Mouse (Mus musculus) MEL (cell line): ENCODE data around the gene Pym1. TPM values are rescaled to one million over a fixed set of nuclear protein-coding genes. Genes with fewer than 3 reads are reported as not detected.
"Not testable (repeated sequence)": the region's sequence is repeated elsewhere in the genome, so short reads cannot be mapped to it uniquely, and the experiment has no call there.

Experiments used
- DNase-seq: peaks from one replicate; pipeline ENCODE4 v3.0.0; 2011; ENCODE audit warnings: low read depth, low spot score
- H3K27ac ChIP-seq: 2 replicates; pipeline ENCODE4 v1.5.1; 2012; ENCODE audit warnings: low read depth, mild to moderate bottlenecking, control low read depth, low read length, moderate library complexity; ENCODE audit not compliant: control insufficient read depth
- H3K27me3 ChIP-seq, 2 experiments: fragments of 150-350 bp in 1 of 2; sonication (generic) in 1 of 2; 2 replicates each; pipeline ENCODE4 v1.6.1; 2012; ENCODE audit warnings: low read length in 2 of 2, mild to moderate bottlenecking in 2 of 2, improper control_type of control experiment in 1 of 2, moderate library complexity in 1 of 2; ENCODE audit not compliant: insufficient read depth in 2 of 2, control insufficient read depth in 1 of 2
- H3K36me3 ChIP-seq, 2 experiments: 2 replicates each; pipeline ENCODE4 v1.6.1; 2012 to 2014; ENCODE audit warnings: low read length in 2 of 2, improper control_type of control experiment in 1 of 2, inconsistent platforms in 1 of 2, mild to moderate bottlenecking in 1 of 2; ENCODE audit not compliant: insufficient read depth in 2 of 2, control insufficient read depth in 1 of 2
- H3K4me1 ChIP-seq, 2 experiments: fragments of 150-350 bp in 1 of 2; sonication (generic) in 1 of 2; 2 replicates each; pipeline ENCODE4 v1.6.1; 2012; ENCODE audit warnings: low read length in 2 of 2, improper control_type of control experiment in 1 of 2, mild to moderate bottlenecking in 1 of 2; ENCODE audit not compliant: insufficient read depth in 2 of 2, control insufficient read depth in 1 of 2
- H3K4me3 ChIP-seq, 2 experiments: fragments of 150-350 bp in 1 of 2; sonication (generic) in 1 of 2; 2 replicates each; pipeline ENCODE4 v1.5.1; 2012; ENCODE audit warnings: low read depth in 2 of 2, low read length in 2 of 2, mild to moderate bottlenecking in 2 of 2, moderate library complexity in 2 of 2, control low read depth in 1 of 2, improper control_type of control experiment in 1 of 2; ENCODE audit not compliant: control insufficient read depth in 1 of 2, insufficient read depth in 1 of 2
- H3K79me2 ChIP-seq: 2 replicates; pipeline ENCODE4 v1.6.1; 2012; ENCODE audit warnings: mild to moderate bottlenecking, low read length, moderate library complexity; ENCODE audit not compliant: control insufficient read depth, poor library complexity, insufficient read depth
- H3K9ac ChIP-seq: 2 replicates; pipeline ENCODE4 v1.6.1; 2012; ENCODE audit warnings: low read depth, mild to moderate bottlenecking, control low read depth, low read length, moderate library complexity; ENCODE audit not compliant: control insufficient read depth, poor library complexity, severe bottlenecking
- H3K9me3 ChIP-seq: fragments of 150-350 bp; sonication (generic); replicated peaks from 2 replicates; pipeline ENCODE4 v1.6.1; 2012; ENCODE audit warnings: mild to moderate bottlenecking, low read length, improper control_type of control experiment, moderate library complexity; ENCODE audit not compliant: insufficient read depth
- CTCF ChIP-seq, 3 experiments: IDR thresholded peaks in 2 of 3; conservative IDR thresholded peaks in 1 of 3; 2 replicates each; pipeline ENCODE4 v1.5.1; 2011 to 2012; ENCODE audit warnings: low read length in 3 of 3, low read depth in 2 of 3, mild to moderate bottlenecking in 2 of 3, improper control_type of control experiment in 1 of 3, inconsistent platforms in 1 of 3, mixed read lengths in 1 of 3, moderate library complexity in 1 of 3; ENCODE audit not compliant: control insufficient read depth in 1 of 3, insufficient read depth in 1 of 3, poor library complexity in 1 of 3, severe bottlenecking in 1 of 3
- E2F4 ChIP-seq: IDR thresholded peaks from 2 replicates; pipeline ENCODE4 v1.6.1; 2011; ENCODE audit warnings: low read depth, low read length, improper control_type of control experiment, borderline replicate concordance
- ETS1 ChIP-seq: IDR thresholded peaks from 2 replicates; pipeline ENCODE4 v1.6.1; 2012; ENCODE audit warnings: low read depth, mild to moderate bottlenecking, inconsistent platforms, low read length, improper control_type of control experiment, moderate library complexity
- GATA1 ChIP-seq: IDR thresholded peaks from 2 replicates; pipeline ENCODE4 v1.6.1; 2011; ENCODE audit warnings: low read depth, low read length, improper control_type of control experiment
- JUND ChIP-seq: IDR thresholded peaks from 2 replicates; pipeline ENCODE4 v1.6.1; 2011; ENCODE audit warnings: low read depth, mild to moderate bottlenecking, improper control_type of control experiment, low read length
- MAFK ChIP-seq: IDR thresholded peaks from 2 replicates; pipeline ENCODE4 v1.6.1; 2011; ENCODE audit warnings: low read depth, mild to moderate bottlenecking, low read length, improper control_type of control experiment, borderline replicate concordance
- MAX ChIP-seq: IDR thresholded peaks from 2 replicates; pipeline ENCODE4 v1.6.1; 2011; ENCODE audit warnings: low read length, improper control_type of control experiment
- MAZ ChIP-seq: IDR thresholded peaks from 2 replicates; pipeline ENCODE4 v1.6.1; 2012; ENCODE audit warnings: low read depth, mild to moderate bottlenecking, inconsistent platforms, low read length, improper control_type of control experiment
- POLR2A ChIP-seq, 2 experiments: IDR thresholded peaks; 2 replicates each; pipeline ENCODE4 v1.6.1; 2011 to 2012; ENCODE audit warnings: low read length in 2 of 2, mild to moderate bottlenecking in 2 of 2, control low read depth in 1 of 2, improper control_type of control experiment in 1 of 2, low read depth in 1 of 2, moderate library complexity in 1 of 2; ENCODE audit not compliant: control insufficient read depth in 1 of 2, insufficient read depth in 1 of 2, poor library complexity in 1 of 2
- POLR2AphosphoS2 ChIP-seq: IDR thresholded peaks from 2 replicates; pipeline ENCODE4 v1.6.1; 2011; ENCODE audit warnings: low read length, improper control_type of control experiment
- POLR2AphosphoS5 ChIP-seq: IDR thresholded peaks from 2 replicates; pipeline ENCODE4 v1.6.1; 2012; ENCODE audit warnings: low read depth, borderline replicate concordance, mild to moderate bottlenecking, inconsistent platforms, low read length, moderate library complexity, mixed read lengths
- RAD21 ChIP-seq: IDR thresholded peaks from 2 replicates; pipeline ENCODE4 v1.6.1; 2011; ENCODE audit warnings: mild to moderate bottlenecking, low read depth, low read length, improper control_type of control experiment
- RCOR1 ChIP-seq: IDR thresholded peaks from 2 replicates; pipeline ENCODE4 v1.6.1; 2012; ENCODE audit warnings: low read depth, mild to moderate bottlenecking, inconsistent platforms, low read length, improper control_type of control experiment
- SIN3A ChIP-seq: IDR thresholded peaks from 2 replicates; pipeline ENCODE4 v1.6.1; 2012; ENCODE audit warnings: low read length, improper control_type of control experiment, inconsistent platforms
- SMC3 ChIP-seq: IDR thresholded peaks from 2 replicates; pipeline ENCODE4 v1.6.1; 2011; ENCODE audit warnings: low read depth, low read length, improper control_type of control experiment
- UBTF ChIP-seq: IDR thresholded peaks from 2 replicates; pipeline ENCODE4 v1.6.1; 2012; ENCODE audit warnings: low read depth, mild to moderate bottlenecking, inconsistent platforms, low read length, improper control_type of control experiment, moderate library complexity, borderline replicate concordance; ENCODE audit not compliant: insufficient read depth
- ZC3H11A ChIP-seq: IDR thresholded peaks from 2 replicates; pipeline ENCODE4 v1.6.1; 2012; ENCODE audit warnings: low read depth, mild to moderate bottlenecking, inconsistent platforms, low read length, improper control_type of control experiment
- ZKSCAN1 ChIP-seq: IDR thresholded peaks from 2 replicates; pipeline ENCODE4 v1.6.1; 2012; ENCODE audit warnings: low read depth, mild to moderate bottlenecking, inconsistent platforms, low read length, improper control_type of control experiment, moderate library complexity
- ZMIZ1 ChIP-seq: IDR thresholded peaks from 2 replicates; pipeline ENCODE4 v1.6.1; 2012; ENCODE audit warnings: low read depth, mild to moderate bottlenecking, inconsistent platforms, low read length, improper control_type of control experiment, moderate library complexity
- ZNF384 ChIP-seq: IDR thresholded peaks from 2 replicates; pipeline ENCODE4 v1.6.1; 2012; ENCODE audit warnings: low read depth, mild to moderate bottlenecking, inconsistent platforms, low read length, improper control_type of control experiment
- polyA plus RNA-seq, 2 experiments: library from polyadenylated mRNA; stranded (reverse) in 1 of 2; unstranded in 1 of 2; fragments of >175 nt in 1 of 2; fragments of >200 nt in 1 of 2; gene quantifications; 2 replicates each; pipeline versions ENCODE4 v1.2.1 to v1.2.4; 2012; ENCODE audit warnings: low replicate concordance in 2 of 2, low read depth in 1 of 2; ENCODE audit not compliant: insufficient read length in 2 of 2, insufficient read depth in 1 of 2, missing spikeins in 1 of 2
- total RNA-seq: library from RNA; depleted of rRNA; stranded (reverse); fragments of 300-350 nt; gene quantifications from 2 replicates; pipeline ENCODE4 v1.2.3, GENCODE M21; 2012

The Pym1 gene
- total and polyA plus RNA-seq, 3 experiments = 77.4 to 107 TPM; not detected in 1

DNA sequence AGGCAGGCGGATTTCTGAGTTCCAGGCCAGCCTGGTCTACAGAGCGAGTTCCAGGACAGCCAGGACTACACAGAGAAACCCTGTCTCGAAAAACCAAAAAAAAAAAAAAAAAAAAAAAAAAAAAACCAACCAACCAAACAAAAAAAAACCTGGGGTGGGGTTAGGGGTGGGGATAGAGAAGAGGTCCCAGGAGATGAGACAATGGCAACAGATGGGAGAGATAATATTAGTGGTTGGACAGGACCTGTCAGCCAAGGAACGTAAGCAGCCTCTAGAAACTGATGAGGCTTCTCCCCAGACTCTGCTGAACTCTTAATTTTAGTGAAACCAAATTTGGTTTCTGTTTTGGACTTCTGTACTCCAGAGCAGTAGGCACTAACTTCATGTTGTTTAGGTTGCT is 22.2 kb upstream of the Pym1 start:
- not testable (repeated sequence) for H3K4me3 ChIP-seq, H3K4me1 ChIP-seq, H3K36me3 ChIP-seq, H3K27me3 ChIP-seq, H3K79me2 ChIP-seq, H3K9me3 ChIP-seq
- Histone ChIP-seq H3K9ac (peak overlapping the region; percentile 25), H3K27ac (0 out of 2 replicates have a peak overlapping the region, but pooled peaks have one; percentile 7)
- TF ChIP-seq ZNF384 = peak; percentile 88
- peak; percentile 55 for DNase-seq

DNA sequence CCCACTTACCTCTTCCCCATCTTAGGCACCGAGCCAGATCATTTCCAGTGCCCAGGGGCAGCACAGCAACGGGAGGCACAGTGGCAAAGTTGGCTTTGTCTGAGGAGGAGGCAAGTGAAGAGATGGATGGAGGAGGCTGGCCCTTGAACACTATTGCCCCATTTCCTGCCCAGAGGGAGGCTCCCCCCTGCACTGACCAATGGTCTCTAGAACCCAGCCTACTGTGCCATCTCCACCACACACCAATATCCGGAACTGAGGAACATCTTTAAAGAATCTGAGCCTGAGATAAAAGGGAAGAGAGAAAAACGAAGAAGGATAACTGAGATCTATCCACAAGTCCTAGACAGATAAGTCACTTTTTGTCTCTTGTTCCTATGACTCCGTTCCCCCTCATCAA is 19.6 kb upstream of the Pym1 start:
- H3K27ac ChIP-seq = no peak overlapping the region
- peaks cover 0 to 5% of the 10 kb centered on the region in 2 experiments; a peak in 3 of 4 replicates for H3K4me1 ChIP-seq
- no peak for DNase-seq
- TF ChIP-seq POLR2AphosphoS2 (no peak), ZMIZ1 (no peak), JUND (no peak), POLR2AphosphoS5 (no peak), UBTF (no peak), SMC3 (no peak), RAD21 (no peak), RCOR1 (no peak), MAZ (no peak), ZKSCAN1 (no peak), ZC3H11A (no peak)
- no peaks in the 10 kb centered on the region for H3K9me3 ChIP-seq
- no peak overlapping the region for H3K4me3 ChIP-seq
- no peaks in the 10 kb centered on the region for H3K79me2 ChIP-seq
- no peak overlapping the region for H3K9ac ChIP-seq
- no peaks in the 10 kb centered on the region for H3K27me3 ChIP-seq
- peaks cover 0 to 9% of the 10 kb centered on the region in 2 experiments; a peak in 2 of 4 replicates for H3K36me3 ChIP-seq

DNA sequence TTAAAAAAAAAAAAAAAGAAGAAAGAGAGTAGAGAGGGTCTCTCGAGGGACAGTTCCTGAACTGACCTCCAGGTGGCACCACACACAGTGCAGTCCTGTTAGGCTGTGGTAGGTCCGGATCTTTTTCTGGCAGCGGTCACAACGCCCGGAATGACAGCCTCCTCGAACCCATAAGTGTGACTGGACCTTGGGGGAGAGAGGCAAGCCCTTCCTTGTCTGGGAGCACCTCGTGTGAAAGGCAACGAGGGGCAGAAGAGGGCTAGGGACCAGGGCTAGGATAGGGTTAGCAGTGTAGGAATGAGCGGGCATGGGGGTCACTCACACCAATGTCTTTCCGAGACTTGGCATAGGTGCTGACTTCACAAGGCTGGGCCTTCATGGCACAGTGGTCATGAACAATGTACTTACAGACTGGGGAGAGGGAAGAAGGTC is 16.7 kb upstream of the Pym1 start:
- no peak for TF ChIP-seq ETS1
- no peak for TF ChIP-seq SIN3A
- TF ChIP-seq ZNF384 = peak; percentile 88
- TF ChIP-seq E2F4 = no peak
- TF ChIP-seq SMC3 = peak; percentile 82
- TF ChIP-seq GATA1 = no peak
- TF ChIP-seq MAFK = no peak
- TF ChIP-seq MAX = no peak
- TF ChIP-seq POLR2AphosphoS5 = no peak
- no peak for TF ChIP-seq POLR2A (IDR thresholded peaks at IDR 0.05; ENCODE audit: control insufficient read depth in 1 of 2, insufficient read depth in 1 of 2, low read depth in 1 of 2, low read length in 2 of 2, poor library complexity in 1 of 2)
- TF ChIP-seq RAD21 = peak; percentile 61
- no peak for TF ChIP-seq POLR2AphosphoS2
- TF ChIP-seq ZC3H11A = peak; percentile 57
- peak; percentile 73 to 89 (median 81) for TF ChIP-seq CTCF (IDR thresholded peaks at IDR 0.05 in 2 of 3, conservative IDR thresholded peaks at IDR 0.05 in 1 of 3; ENCODE audit: control insufficient read depth in 1 of 3, insufficient read depth in 1 of 3, low read depth in 2 of 3, low read length in 3 of 3, poor library complexity in 1 of 3, severe bottlenecking in 1 of 3)
- no peaks in the 10 kb centered on the region for H3K9me3 ChIP-seq
- no peaks in the 10 kb centered on the region for H3K27me3 ChIP-seq
- no peak overlapping the region; a peak in 1 of 4 replicates for H3K4me3 ChIP-seq
- no peaks in the 10 kb centered on the region for H3K79me2 ChIP-seq
- H3K36me3 ChIP-seq = peaks cover 0 to 2% of the 10 kb centered on the region in 2 experiments; a peak in 1 of 4 replicates
- H3K4me1 ChIP-seq = no peaks in the 10 kb centered on the region; a peak in 1 of 4 replicates
- peak; percentile 74 for DNase-seq
- no peak overlapping the region for H3K27ac ChIP-seq
- H3K9ac ChIP-seq = no peak overlapping the region
